Mouse (Mus musculus): ENCODE data around the gene Ago3. TPM values are rescaled to one million over a fixed set of nuclear protein-coding genes. Genes with fewer than 3 reads are reported as not detected.

Gene Ago3
- polyA plus RNA-seq (2016; fragmentation: Nextera tagmentation; extraction: Ambion mirVana): 21.6 and 22.2 TPM in 2 replicates

- Histone ChIP-seq H3K27ac (peak within 1 kb of the TSS; percentile 91), H3K4me3 (peak within 1 kb of the TSS; percentile 67), H3K9ac (peak within 1 kb of the TSS; percentile 80), H3K4me1 (peaks cover 10% of the 10 kb centered on the region), H3K36me3 (no peaks in the 10 kb centered on the region), H3K9me3 (replicated peaks) (no peaks in the 10 kb centered on the region), H3K27me3 (no peaks in the 10 kb centered on the region), H3K4me2 (replicated peaks) (peak within 1 kb of the TSS; percentile 92)
- peak; percentile 94 for ATAC-seq (ENCODE audit: low FRiP score)
- WGBS: 0% methylated on average over 51 of the region's 65 CpGs
These were observed at the start of gene Ago3 for GRCm38 (mm10) chr4:126429347-126430079. Ago3 (minus strand) TSS chr4:126429556.

GRCm38 (mm10) chr4:126473031-126473430 lies 43.7 kb upstream of the Ago3 start:
- Histone ChIP-seq H3K4me1 (no peaks in the 10 kb centered on the region), H3K4me2 (replicated peaks) (no peak overlapping the region), H3K36me3 (no peaks in the 10 kb centered on the region), H3K9ac (no peak overlapping the region), H3K9me3 (replicated peaks) (no peaks in the 10 kb centered on the region), H3K27ac (no peak overlapping the region), H3K27me3 (no peaks in the 10 kb centered on the region), H3K4me3 (no peak overlapping the region)
- ATAC-seq (ENCODE audit: low FRiP score): no peak
- 56% methylated on average over 5 of the region's 5 CpGs for WGBS

- Histone ChIP-seq H3K4me1 (peaks cover 32% of the 10 kb centered on the region), H3K27me3 (no peaks in the 10 kb centered on the region), H3K4me2 (replicated peaks) (no peak overlapping the region), H3K9me3 (replicated peaks) (no peaks in the 10 kb centered on the region), H3K9ac (peak overlapping the region; percentile 98; the same call in 1 of the 2 replicates), H3K4me3 (no peak overlapping the region), H3K27ac (no peak overlapping the region), H3K36me3 (no peaks in the 10 kb centered on the region)
- 81% methylated on average over 1 of the region's 1 CpGs for WGBS
- no peak for ATAC-seq (ENCODE audit: low FRiP score)
These were observed 40.0 kb upstream of the Ago3 start for GRCm38 (mm10) chr4:126469334-126469733.

- H3K4me1 ChIP-seq: peaks cover 36% of the 10 kb centered on the region
- WGBS: 10% methylated on average over 8 of the region's 8 CpGs
These were observed 39.6 kb upstream of the Ago3 start for GRCm38 (mm10) chr4:126468925-126469324.

GRCm38 (mm10) chr4:126468285-126468901 lies 39.0 kb upstream of the Ago3 start, which contains the start of gene Ago1:
Ago1 (minus strand) TSS chr4:126468583.
- Histone ChIP-seq H3K36me3 (no peaks in the 10 kb centered on the region), H3K4me3 (peak within 1 kb of the TSS; percentile 91), H3K4me2 (replicated peaks) (peak within 1 kb of the TSS; percentile 62), H3K9ac (peak within 1 kb of the TSS; percentile 98), H3K4me1 (peaks cover 41% of the 10 kb centered on the region), H3K27me3 (no peaks in the 10 kb centered on the region), H3K27ac (peak within 1 kb of the TSS; percentile 99), H3K9me3 (replicated peaks) (no peaks in the 10 kb centered on the region)
- peak; percentile 80 for ATAC-seq (ENCODE audit: low FRiP score)
- WGBS: under 1% methylated on average over 54 of the region's 55 CpGs

More at GRCm38 (mm10) chr4:126468925-126469324, 39.6 kb upstream of the Ago3 start:
- Histone ChIP-seq H3K4me2 (replicated peaks) (peak overlapping the region; percentile 62), H3K27ac (peak overlapping the region; percentile 99), H3K36me3 (no peaks in the 10 kb centered on the region), H3K9ac (peak overlapping the region; percentile 98), H3K27me3 (no peaks in the 10 kb centered on the region), H3K4me3 (peak overlapping the region; percentile 91), H3K9me3 (replicated peaks) (no peaks in the 10 kb centered on the region)
- ATAC-seq (ENCODE audit: low FRiP score): 0 out of 2 replicates have a peak, but pooled peaks have one; percentile 41

GRCm38 (mm10) chr4:126467721-126468284 lies 38.4 kb upstream of the Ago3 start:
- Histone ChIP-seq H3K27ac (peak overlapping the region; percentile 99), H3K4me3 (peak overlapping the region; percentile 91), H3K9me3 (replicated peaks) (no peaks in the 10 kb centered on the region), H3K36me3 (no peaks in the 10 kb centered on the region), H3K4me2 (replicated peaks) (peak overlapping the region; percentile 62), H3K27me3 (no peaks in the 10 kb centered on the region), H3K4me1 (peaks cover 43% of the 10 kb centered on the region), H3K9ac (peak overlapping the region; percentile 98)
- WGBS: under 1% methylated on average over 25 of the region's 25 CpGs
- peak; percentile 67 for ATAC-seq (ENCODE audit: low FRiP score)

- Histone ChIP-seq H3K36me3 (no peaks in the 10 kb centered on the region), H3K9me3 (replicated peaks) (no peaks in the 10 kb centered on the region), H3K27ac (peak overlapping the region; percentile 99), H3K27me3 (no peaks in the 10 kb centered on the region), H3K4me3 (peak overlapping the region; percentile 91), H3K9ac (peak overlapping the region; percentile 66), H3K4me1 (peaks cover 55% of the 10 kb centered on the region), H3K4me2 (replicated peaks) (peak overlapping the region; percentile 62)
- 10% methylated on average over 8 of the region's 8 CpGs for WGBS
- ATAC-seq (ENCODE audit: low FRiP score): peak; percentile 9; the same call in 1 of the 2 replicates
These were observed 36.9 kb upstream of the Ago3 start for GRCm38 (mm10) chr4:126466251-126466750.

- Histone ChIP-seq H3K4me2 (replicated peaks) (peak overlapping the region; percentile 62), H3K9me3 (replicated peaks) (no peaks in the 10 kb centered on the region), H3K27me3 (no peaks in the 10 kb centered on the region), H3K36me3 (peaks cover under 1% of the 10 kb centered on the region), H3K4me1 (peaks cover 55% of the 10 kb centered on the region), H3K27ac (peak overlapping the region; percentile 99), H3K4me3 (peak overlapping the region; percentile 91), H3K9ac (peak overlapping the region; percentile 66)
- 3% methylated on average over 8 of the region's 8 CpGs for WGBS
- ATAC-seq (ENCODE audit: low FRiP score): peak; percentile 73
These were observed 36.5 kb upstream of the Ago3 start for GRCm38 (mm10) chr4:126465843-126466242.

GRCm38 (mm10) chr4:126464892-126465235 lies 35.5 kb upstream of the Ago3 start:
- Histone ChIP-seq H3K4me1 (peaks cover 55% of the 10 kb centered on the region), H3K9ac (peak overlapping the region; percentile 66), H3K27ac (peak overlapping the region; percentile 99), H3K9me3 (replicated peaks) (no peaks in the 10 kb centered on the region), H3K36me3 (peaks cover 10% of the 10 kb centered on the region), H3K27me3 (no peaks in the 10 kb centered on the region), H3K4me2 (replicated peaks) (peak overlapping the region; percentile 62), H3K4me3 (peak overlapping the region; percentile 91)
- ATAC-seq (ENCODE audit: low FRiP score): no peak
- WGBS: 9% methylated on average over 2 of the region's 2 CpGs

GRCm38 (mm10) chr4:126464189-126464891 lies 35.0 kb upstream of the Ago3 start:
- H3K27me3 ChIP-seq: no peaks in the 10 kb centered on the region
- H3K36me3 ChIP-seq: peaks cover 16% of the 10 kb centered on the region
- peak overlapping the region; percentile 99 for H3K27ac ChIP-seq
- H3K9ac ChIP-seq: peak overlapping the region; percentile 66
- no peak for ATAC-seq (ENCODE audit: low FRiP score)
- H3K4me2 ChIP-seq (replicated peaks): peak overlapping the region; percentile 62
- H3K4me1 ChIP-seq: peaks cover 55% of the 10 kb centered on the region
- H3K9me3 ChIP-seq (replicated peaks): no peaks in the 10 kb centered on the region
- H3K4me3 ChIP-seq: peak overlapping the region; percentile 91
- WGBS: 14% methylated on average over 4 of the region's 4 CpGs

GRCm38 (mm10) chr4:126455441-126455840 lies 26.1 kb upstream of the Ago3 start:
- ATAC-seq (ENCODE audit: low FRiP score): no peak
- no peaks in the 10 kb centered on the region for H3K27me3 ChIP-seq
- H3K4me2 ChIP-seq (replicated peaks): no peak overlapping the region
- H3K9ac ChIP-seq: no peak overlapping the region
- H3K27ac ChIP-seq: no peak overlapping the region
- H3K4me1 ChIP-seq: no peaks in the 10 kb centered on the region
- H3K36me3 ChIP-seq: peaks cover 97% of the 10 kb centered on the region
- WGBS: 94% methylated on average over 7 of the region's 7 CpGs
- no peaks in the 10 kb centered on the region for H3K9me3 ChIP-seq (replicated peaks)
- H3K4me3 ChIP-seq: no peak overlapping the region
